Mouse (Mus musculus) heart, postnatal 0 days (tissue): ENCODE results near the gene Srebf1. TPM values are rescaled to one million over a fixed set of nuclear protein-coding genes. Genes with fewer than 3 reads are reported as not detected.

ENCODE experiments used
- ATAC-seq: fragments of 200-750 bp; cut with Nextera tagmentation; 2 replicates; pipeline ENCODE4 v1.8.0; 2017; ENCODE audit warnings: low read depth, moderate number of reproducible peaks, moderate library complexity; ENCODE audit not compliant: insufficient read depth
- DNase-seq: peaks from one replicate; pipeline ENCODE4 v3.0.0-alpha.2; 2016; ENCODE audit warnings: low spot score
- H3K27ac ChIP-seq: fragments of 300-500 bp; sonication (generic); 2 replicates; pipeline ENCODE4 v1.5.1; 2014; ENCODE audit warnings: low read depth, mild to moderate bottlenecking
- H3K27me3 ChIP-seq: fragments of 300-500 bp; sonication (generic); 2 replicates; pipeline ENCODE4 v1.6.1; 2014; ENCODE audit warnings: low read length, mixed read lengths; ENCODE audit not compliant: control insufficient read depth, insufficient read depth
- H3K36me3 ChIP-seq: fragments of 300-500 bp; sonication (generic); replicated peaks from 2 replicates; pipeline ENCODE4 v1.6.1; 2014; ENCODE audit warnings: low read length, mixed read lengths; ENCODE audit not compliant: control insufficient read depth, insufficient read depth
- H3K4me1 ChIP-seq: fragments of 300-500 bp; sonication (generic); 2 replicates; pipeline ENCODE4 v1.6.1; 2014; ENCODE audit warnings: antibody characterized with exemption; ENCODE audit not compliant: control insufficient read depth, insufficient read depth
- H3K4me2 ChIP-seq: fragments of 300-500 bp; sonication (generic); 2 replicates; pipeline ENCODE4 v1.6.1; 2014; ENCODE audit warnings: low read depth, mild to moderate bottlenecking, low read length, moderate library complexity
- H3K4me3 ChIP-seq: fragments of 300-500 bp; sonication (generic); 2 replicates; pipeline ENCODE4 v1.5.1; 2014; ENCODE audit warnings: low read depth, low read length
- H3K9ac ChIP-seq: fragments of 300-500 bp; sonication (generic); replicated peaks from 2 replicates; pipeline ENCODE4 v1.6.1; 2014; ENCODE audit warnings: low read depth, low read length, mixed read lengths
- H3K9me3 ChIP-seq: fragments of 300-500 bp; sonication (generic); replicated peaks from 2 replicates; pipeline ENCODE4 v1.6.1; 2016; ENCODE audit warnings: low read length; ENCODE audit not compliant: control insufficient read depth
- CTCF ChIP-seq: IDR thresholded peaks from 2 replicates; pipeline ENCODE4 v1.5.1; 2016; ENCODE audit warnings: antibody characterized with exemption, control low read depth, low read depth
- EP300 ChIP-seq: IDR thresholded peaks from 2 replicates; pipeline ENCODE4 v1.6.1; 2016; ENCODE audit warnings: antibody characterized with exemption, low read depth
- WGBS: fragments of 180-500 bp; shearing (Covaris S2); extraction: QIAGEN DNeasy Blood & Tissue Kit; methylation state at CpG from one replicate; pipeline ENCODE4 v1.1.7; 2014; 5-methylcytosine and 5-hydroxymethylcytosine counted together
- polyA plus RNA-seq: library from polyadenylated mRNA; unstranded; fragments of >200 nt; fragmentation: Nextera tagmentation; extraction: Ambion mirVana; gene quantifications from 2 replicates; pipeline ENCODE4 v1.2.1, GENCODE M21; 2015
- total RNA-seq: library from RNA; depleted of rRNA; stranded (reverse); fragments of >200 nt; gene quantifications from 2 replicates; pipeline ENCODE4 v1.2.3, GENCODE M21; 2014; ENCODE audit warnings: low replicate concordance

The Srebf1 gene
- total and polyA plus RNA-seq, 2 experiments from 2014 or later, result 29.9 to 77.2 TPM

DNA sequence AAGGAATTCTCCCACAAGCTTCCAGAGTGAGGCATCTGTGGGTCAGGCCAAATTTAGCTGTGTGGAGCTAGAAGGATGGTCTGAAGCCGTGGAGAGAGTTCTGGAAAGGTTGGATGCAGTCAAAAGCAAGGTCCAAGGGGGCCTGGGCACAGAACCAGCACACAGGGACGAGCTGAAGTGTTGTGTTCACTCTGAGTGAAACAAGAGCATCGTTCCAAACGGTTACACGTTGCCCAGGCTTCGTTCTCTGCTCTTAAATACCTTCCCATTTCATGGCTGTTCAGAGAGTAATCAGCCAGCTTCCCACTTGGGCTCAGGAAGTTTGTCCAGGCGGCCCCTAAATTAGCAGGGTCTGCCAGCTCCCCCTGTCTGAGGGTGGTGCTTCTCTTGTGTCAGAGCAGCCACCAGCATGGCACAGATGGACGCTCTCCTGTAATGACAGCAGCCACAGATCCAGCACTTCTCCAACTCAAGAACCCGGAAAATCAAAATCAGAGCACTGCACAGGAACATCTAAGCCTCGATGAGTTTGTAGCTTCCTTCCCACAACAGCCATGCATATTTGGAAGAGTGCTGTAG lies 48.7 kb downstream of the Srebf1 start:
- no peak for ATAC-seq
- peak overlapping the region; percentile 58 for H3K27ac ChIP-seq
- no peaks in the 10 kb centered on the region for H3K27me3 ChIP-seq
- H3K4me3 ChIP-seq, result no peak overlapping the region
- no peaks in the 10 kb centered on the region for H3K9me3 ChIP-seq
- peaks cover 52% of the 10 kb centered on the region for H3K4me1 ChIP-seq
- H3K9ac ChIP-seq, result 0 out of 2 replicates have a peak overlapping the region, but pooled peaks have one; percentile 23
- DNase-seq, result no peak
- H3K36me3 ChIP-seq, result no peaks in the 10 kb centered on the region
- H3K4me2 ChIP-seq, result no peak overlapping the region
- TF ChIP-seq EP300 (no peak), CTCF (no peak)
- WGBS, result 39% methylated on average over 10 of the region's 10 CpGs

DNA sequence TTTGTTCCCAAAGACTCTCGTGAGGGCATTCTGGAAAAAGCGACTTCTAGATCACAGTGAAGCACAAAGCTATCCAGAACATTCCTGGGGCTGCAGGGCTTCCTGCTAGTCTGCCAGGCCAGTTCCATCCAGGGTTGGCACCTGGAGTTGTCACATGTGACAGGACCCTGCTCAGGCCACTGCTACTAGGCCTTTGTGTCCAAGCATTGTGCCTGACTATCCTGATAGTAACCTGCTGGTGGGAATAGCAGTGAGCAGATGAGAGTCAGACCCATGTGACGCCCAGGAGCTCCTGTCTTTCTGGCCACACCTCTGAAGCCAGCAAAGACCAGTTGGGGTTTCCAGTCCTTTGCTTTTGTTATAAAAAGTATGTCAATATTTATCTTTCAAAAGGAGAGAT lies 50.3 kb downstream of the Srebf1 start:
- TF ChIP-seq EP300 (no peak), CTCF (no peak)
- Histone ChIP-seq H3K9ac (no peak overlapping the region), H3K4me1 (peaks cover 50% of the 10 kb centered on the region), H3K36me3 (no peaks in the 10 kb centered on the region), H3K27ac (peak overlapping the region; percentile 58), H3K27me3 (no peaks in the 10 kb centered on the region), H3K4me3 (no peak overlapping the region), H3K4me2 (no peak overlapping the region), H3K9me3 (no peaks in the 10 kb centered on the region)
- DNase-seq (no peak), ATAC-seq (no peak)
- WGBS, result 53% methylated on average over 3 of the region's 3 CpGs

DNA sequence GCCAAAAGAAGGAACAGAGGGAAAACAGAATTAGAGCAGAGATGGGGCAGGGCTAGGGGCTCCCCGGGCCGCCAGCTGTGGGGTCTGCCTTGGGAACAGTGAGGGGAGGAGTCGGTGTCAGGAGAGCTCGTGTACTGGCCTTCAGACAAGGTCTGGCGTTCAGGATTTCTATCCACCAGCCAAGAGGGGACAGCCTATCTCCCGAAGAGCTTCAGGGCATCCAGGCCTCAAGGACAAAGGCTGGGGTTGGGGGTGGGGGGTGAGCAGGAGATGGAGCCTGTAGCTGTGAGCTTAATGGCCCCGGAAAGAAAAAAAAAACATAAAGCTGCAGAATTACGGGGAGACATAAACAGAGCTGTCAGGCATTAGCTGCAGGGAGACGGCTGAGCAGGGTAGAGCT lies 53.6 kb downstream of the Srebf1 start:
- no peak overlapping the region for H3K4me2 ChIP-seq
- H3K27me3 ChIP-seq, result no peaks in the 10 kb centered on the region
- no peaks in the 10 kb centered on the region for H3K9me3 ChIP-seq
- no peak overlapping the region for H3K4me3 ChIP-seq
- peaks cover 50% of the 10 kb centered on the region for H3K4me1 ChIP-seq
- H3K9ac ChIP-seq, result peak overlapping the region; percentile 19; the same call in 1 of the 2 replicates
- WGBS, result 36% methylated on average over 9 of the region's 9 CpGs
- H3K36me3 ChIP-seq, result no peaks in the 10 kb centered on the region
- peak overlapping the region; percentile 57 for H3K27ac ChIP-seq
- DNase-seq, result no peak
- ATAC-seq, result 0 out of 2 replicates have a peak, but pooled peaks have one; percentile 24
- TF ChIP-seq CTCF, result no peak
- no peak for TF ChIP-seq EP300

DNA sequence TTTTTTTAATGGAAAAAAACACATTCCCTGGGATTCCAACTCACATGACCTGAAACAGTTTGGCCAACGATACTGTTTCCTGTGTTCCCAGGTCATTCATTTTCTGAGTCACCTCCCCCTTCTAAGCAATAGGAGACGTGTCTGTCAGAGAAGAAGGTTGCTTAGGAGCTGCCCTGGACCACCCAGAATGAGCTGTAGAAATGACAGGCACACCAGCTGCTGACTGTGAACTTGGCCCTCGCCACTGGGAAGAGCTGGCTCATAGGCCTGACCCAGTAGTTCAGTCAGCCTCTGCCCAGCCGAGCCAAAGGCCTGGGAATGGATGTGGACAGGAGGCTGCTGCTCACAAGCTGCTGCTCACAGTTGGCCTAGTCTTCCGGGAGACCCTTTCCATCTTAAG lies 57.3 kb downstream of the Srebf1 start:
- Histone ChIP-seq H3K27ac (no peak overlapping the region), H3K36me3 (0 out of 2 replicates have a peak, but pooled peaks cover 6% of the 10 kb centered on the region), H3K4me2 (no peak overlapping the region), H3K4me3 (no peak overlapping the region), H3K9ac (no peak overlapping the region), H3K9me3 (no peaks in the 10 kb centered on the region), H3K4me1 (peaks cover 32% of the 10 kb centered on the region), H3K27me3 (no peaks in the 10 kb centered on the region)
- ATAC-seq (no peak; the same call in 1 of the 2 replicates), DNase-seq (no peak)
- WGBS, result 62% methylated on average over 5 of the region's 5 CpGs
- TF ChIP-seq CTCF, result no peak

DNA sequence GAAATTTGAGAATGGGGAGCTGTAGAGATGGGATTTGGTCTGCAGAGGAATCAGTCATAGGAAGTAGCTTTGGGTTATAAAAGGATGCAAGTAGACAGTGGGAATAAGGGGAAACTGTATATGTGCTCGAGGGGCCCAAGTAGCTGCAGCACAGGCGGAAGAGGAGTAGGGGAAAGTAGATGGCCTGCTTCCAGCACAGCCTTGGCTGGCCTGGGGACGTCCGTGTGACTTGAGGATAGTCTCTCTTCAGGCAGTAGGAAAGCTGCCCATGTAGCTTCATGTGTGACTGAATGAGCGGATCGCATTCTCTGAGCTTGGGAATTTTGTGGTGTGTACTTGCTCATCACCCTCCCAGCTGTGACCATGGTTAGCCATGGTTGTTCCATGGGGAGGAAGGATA lies 57.9 kb downstream of the Srebf1 start:
- no peak for TF ChIP-seq CTCF
- TF ChIP-seq EP300, result no peak
- H3K9me3 ChIP-seq, result no peaks in the 10 kb centered on the region
- DNase-seq, result no peak
- H3K9ac ChIP-seq, result no peak overlapping the region
- no peak overlapping the region for H3K4me2 ChIP-seq
- H3K27me3 ChIP-seq, result no peaks in the 10 kb centered on the region
- no peak overlapping the region for H3K4me3 ChIP-seq
- WGBS, result 46% methylated on average over 6 of the region's 6 CpGs
- H3K36me3 ChIP-seq, result 0 out of 2 replicates have a peak, but pooled peaks cover 8% of the 10 kb centered on the region
- no peak for ATAC-seq
- peaks cover 32% of the 10 kb centered on the region for H3K4me1 ChIP-seq
- H3K27ac ChIP-seq, result peak overlapping the region; percentile 47

DNA sequence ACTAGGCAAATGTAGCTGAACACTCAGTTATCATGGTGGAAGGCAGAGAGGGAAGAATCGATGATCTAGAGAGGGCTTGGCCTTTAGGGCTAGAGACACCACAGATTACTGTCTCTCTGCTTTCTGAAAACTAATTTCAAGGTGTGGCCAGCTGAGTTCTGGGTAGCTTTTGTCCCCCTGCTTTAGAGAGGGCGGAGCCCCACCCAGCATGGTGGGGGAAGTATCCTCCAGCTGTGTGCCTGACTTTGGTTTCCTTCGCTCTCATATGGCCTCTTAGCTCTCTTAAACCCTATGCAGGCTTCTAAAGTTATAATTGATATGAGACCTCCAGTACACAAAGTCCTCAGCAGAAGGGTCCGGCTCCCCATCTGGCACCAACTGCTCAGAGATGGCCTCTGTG lies 59.0 kb downstream of the Srebf1 start:
- peaks cover 29% of the 10 kb centered on the region for H3K4me1 ChIP-seq
- H3K27me3 ChIP-seq, result no peaks in the 10 kb centered on the region
- TF ChIP-seq EP300 (no peak), CTCF (no peak)
- no peaks in the 10 kb centered on the region for H3K9me3 ChIP-seq
- no peak overlapping the region for H3K4me2 ChIP-seq
- ATAC-seq (no peak), DNase-seq (no peak)
- H3K9ac ChIP-seq, result no peak overlapping the region
- H3K27ac ChIP-seq, result no peak overlapping the region
- H3K4me3 ChIP-seq, result no peak overlapping the region
- WGBS, result 92% methylated on average over 4 of the region's 4 CpGs
- 0 out of 2 replicates have a peak, but pooled peaks cover 8% of the 10 kb centered on the region for H3K36me3 ChIP-seq
